Mouse (Mus musculus): Measurements from ENCODE around the gene Nt5c1a.
A peak's percentile ranks its signal among the peaks of the same experiment; 100 is the strongest.
"Not testable (repeated sequence)": the region's sequence is repeated elsewhere in the genome, so short reads cannot be mapped to it uniquely, and the experiment has no call there.

Nt5c1a gene

GRCm38 (mm10) chr4:123201186-123202093 lies at the start of gene Nt5c1a:
Gene Nt5c1a, plus strand, starts transcription at chr4:123201504.
- peak; percentile 87 to 94 for DNase-seq (ENCODE audit: inconsistent age in 2 of 2, low spot score in 1 of 2)

GRCm38 (mm10) chr4:123152003-123152402 lies 49.3 kb upstream of the Nt5c1a start:
- DNase-seq (ENCODE audit: inconsistent age in 2 of 2, low spot score in 1 of 2) = no peak

- no peak for DNase-seq (ENCODE audit: inconsistent age in 2 of 2, low spot score in 1 of 2)
Measured at GRCm38 (mm10) chr4:123152976-123153375, 48.3 kb upstream of the Nt5c1a start.

GRCm38 (mm10) chr4:123155004-123155403 lies 46.3 kb upstream of the Nt5c1a start:
- DNase-seq (ENCODE audit: inconsistent age in 2 of 2, low spot score in 1 of 2) = peak; percentile 18 to 82

- DNase-seq (ENCODE audit: inconsistent age in 2 of 2, low spot score in 1 of 2) = no peak
Measured at GRCm38 (mm10) chr4:123155427-123155826, 45.9 kb upstream of the Nt5c1a start.

- no peak for DNase-seq (ENCODE audit: inconsistent age in 2 of 2, low spot score in 1 of 2)
Measured at GRCm38 (mm10) chr4:123155840-123156239, 45.5 kb upstream of the Nt5c1a start.

GRCm38 (mm10) chr4:123160571-123160970 lies 40.7 kb upstream of the Nt5c1a start:
- peak in 1 of 2 experiments; percentile 44 for DNase-seq (ENCODE audit: inconsistent age in 2 of 2, low spot score in 1 of 2)

- DNase-seq (ENCODE audit: inconsistent age in 2 of 2, low spot score in 1 of 2) = not testable (repeated sequence)
Measured at GRCm38 (mm10) chr4:123161251-123161650, 40.1 kb upstream of the Nt5c1a start.

GRCm38 (mm10) chr4:123162305-123162917 lies 38.9 kb upstream of the Nt5c1a start:
- DNase-seq (ENCODE audit: inconsistent age in 2 of 2, low spot score in 1 of 2) = no peak

GRCm38 (mm10) chr4:123164157-123164556 lies 37.1 kb upstream of the Nt5c1a start:
- peak in 1 of 2 experiments; percentile 47 for DNase-seq (ENCODE audit: inconsistent age in 2 of 2, low spot score in 1 of 2)

GRCm38 (mm10) chr4:123171811-123172210 lies 29.5 kb upstream of the Nt5c1a start:
- peak; percentile 40 to 76 for DNase-seq (ENCODE audit: inconsistent age in 2 of 2, low spot score in 1 of 2)

GRCm38 (mm10) chr4:123182328-123183238 lies 18.7 kb upstream of the Nt5c1a start, which contains the start of gene Hpcal4:
Gene Hpcal4, plus strand, starts transcription at chr4:123183227.
- DNase-seq (ENCODE audit: inconsistent age in 2 of 2, low spot score in 1 of 2) = peak; percentile 74 to 86

GRCm38 (mm10) chr4:123183239-123184056 lies 17.9 kb upstream of the Nt5c1a start:
- peak; percentile 91 to 96 for DNase-seq (ENCODE audit: inconsistent age in 2 of 2, low spot score in 1 of 2)

- no peak for DNase-seq (ENCODE audit: inconsistent age in 2 of 2, low spot score in 1 of 2)
Measured at GRCm38 (mm10) chr4:123184816-123185215, 16.5 kb upstream of the Nt5c1a start.

GRCm38 (mm10) chr4:123192336-123192735 lies 9.0 kb upstream of the Nt5c1a start:
- no peak for DNase-seq (ENCODE audit: inconsistent age in 2 of 2, low spot score in 1 of 2)

GRCm38 (mm10) chr4:123193791-123194190 lies 7.5 kb upstream of the Nt5c1a start:
- no peak for DNase-seq (ENCODE audit: inconsistent age in 2 of 2, low spot score in 1 of 2)

GRCm38 (mm10) chr4:123196695-123197094 lies 4.6 kb upstream of the Nt5c1a start:
- peak; percentile 71 to 89 for DNase-seq (ENCODE audit: inconsistent age in 2 of 2, low spot score in 1 of 2)

- peak; percentile 83 to 91 for DNase-seq (ENCODE audit: inconsistent age in 2 of 2, low spot score in 1 of 2)
Measured at GRCm38 (mm10) chr4:123200771-123201185, 526 bp upstream of the Nt5c1a start.

GRCm38 (mm10) chr4:123202094-123202420 lies 753 bp downstream of the Nt5c1a start:
- DNase-seq (ENCODE audit: inconsistent age in 2 of 2, low spot score in 1 of 2) = no peak

- no peak for DNase-seq (ENCODE audit: inconsistent age in 2 of 2, low spot score in 1 of 2)
Measured at GRCm38 (mm10) chr4:123207337-123207736, 6.0 kb downstream of the Nt5c1a start.

Measured in adrenal gland, adult (tissue).